Mouse (Mus musculus): Measurements from ENCODE around the gene Gnpnat1.
A peak's percentile ranks its signal among the peaks of the same experiment; 100 is the strongest.
"Not testable (repeated sequence)": the region's sequence is repeated elsewhere in the genome, so short reads cannot be mapped to it uniquely, and the experiment has no call there.

Gnpnat1 gene

DNA sequence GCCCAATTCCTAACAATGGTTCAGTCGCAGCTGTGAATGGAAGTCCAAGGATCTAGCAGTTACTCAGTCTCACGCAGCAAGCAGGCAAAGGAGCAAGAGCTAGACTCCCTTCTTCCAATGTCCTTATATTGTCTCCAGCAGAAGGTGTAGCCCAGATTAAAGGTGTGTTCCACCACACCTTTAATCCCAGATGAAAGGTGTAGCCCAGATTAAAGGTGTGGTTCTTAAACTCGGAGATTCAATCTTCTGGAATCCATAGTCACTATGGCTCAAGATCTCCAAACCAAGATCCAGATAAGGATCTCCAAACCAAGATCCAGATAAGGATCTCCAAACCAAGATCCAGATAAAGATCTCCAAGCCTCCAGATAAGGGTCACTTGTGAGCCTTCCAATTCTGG, at the start of gene Gnpnat1:
Gene Gnpnat1, minus strand, starts transcription at position 101 of the 400 bp plus-strand sequence.
- not testable (repeated sequence) for DNase-seq (ENCODE audit: low read depth)

DNA sequence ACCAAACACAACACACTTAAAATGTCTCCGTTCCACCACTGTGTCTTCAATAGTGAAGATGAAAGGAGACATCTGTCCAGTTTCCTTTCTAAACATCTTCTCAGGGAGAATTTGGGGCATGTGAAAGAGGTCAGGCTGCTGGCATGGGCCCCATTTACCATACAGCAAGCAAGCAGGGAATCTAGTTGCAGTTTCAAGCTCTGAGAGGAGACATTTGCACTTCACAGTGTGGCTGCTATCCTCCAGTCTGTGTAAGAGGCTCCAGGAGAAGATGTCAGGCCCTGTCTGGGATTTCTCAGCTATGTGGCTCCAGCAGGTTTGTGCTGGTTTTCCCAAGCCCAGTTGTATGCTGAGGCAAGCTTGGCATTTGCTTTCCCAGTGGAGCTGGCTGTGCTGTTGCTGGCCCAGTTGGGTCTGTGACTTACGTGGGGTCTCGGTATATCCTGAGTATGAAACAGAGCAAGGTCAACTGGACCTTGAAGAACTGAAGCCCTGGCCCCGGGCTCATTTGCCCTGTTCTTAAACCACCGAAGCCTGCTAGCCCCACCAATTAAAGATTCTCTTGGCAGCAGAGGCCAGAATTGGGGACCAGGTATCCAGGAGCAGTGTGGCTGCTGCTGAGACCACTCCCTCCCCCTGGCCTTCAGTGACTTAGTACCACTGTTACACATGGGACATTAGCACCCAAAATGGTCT, 49.0 kb upstream of the Gnpnat1 start:
- DNase-seq (ENCODE audit: low read depth) = no peak

DNA sequence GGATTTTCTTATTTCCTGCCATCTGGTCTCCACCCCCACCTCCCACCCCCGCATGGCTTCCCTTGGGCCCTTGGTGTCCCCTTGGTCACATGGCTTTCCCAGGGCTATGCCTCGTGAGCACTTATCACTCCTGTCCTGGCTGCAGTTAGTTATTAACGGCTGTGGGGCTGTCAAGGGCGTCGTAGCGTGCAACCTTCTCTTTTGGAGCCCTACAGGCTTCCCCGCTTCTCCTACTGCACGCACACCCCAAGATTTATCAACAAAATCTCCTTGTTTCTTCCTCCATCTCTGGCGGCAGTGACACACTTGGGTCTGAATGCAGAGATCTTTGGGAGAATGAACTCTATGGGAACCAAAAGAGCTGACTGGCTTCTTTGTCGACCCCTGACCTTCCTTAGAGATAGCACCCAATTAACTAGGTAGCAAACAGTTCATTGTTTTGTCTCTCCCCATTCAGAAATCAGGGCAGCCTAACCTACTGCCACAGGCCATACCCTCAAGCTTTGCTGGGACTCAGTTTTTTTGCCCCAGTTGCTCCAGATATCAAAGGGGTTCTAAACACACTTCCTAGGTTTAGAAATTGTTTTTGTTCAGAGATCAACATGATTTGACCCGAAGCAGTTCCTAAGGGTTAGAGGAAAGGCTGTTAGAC, 48.3 kb upstream of the Gnpnat1 start:
- DNase-seq (ENCODE audit: low read depth) = no peak

DNA sequence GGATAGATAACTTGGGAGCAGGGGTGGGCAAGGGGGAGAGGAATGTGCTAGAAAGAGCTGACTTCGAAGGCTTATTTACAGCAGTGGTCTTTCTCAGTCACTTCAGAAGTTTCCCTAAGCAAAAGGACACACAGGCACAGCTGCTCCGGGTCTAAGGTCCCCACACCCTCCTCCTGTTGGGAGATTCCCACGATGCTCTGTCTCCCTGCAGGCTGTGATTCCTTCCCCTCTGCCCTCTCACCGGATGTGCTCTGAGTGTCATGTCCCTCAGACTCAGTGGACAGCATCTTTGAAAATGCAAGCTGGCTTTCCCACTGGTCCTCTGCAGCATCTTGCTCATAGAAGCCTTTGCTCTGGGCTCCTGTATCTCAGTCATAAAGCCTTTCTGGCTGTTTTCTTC, 47.4 kb upstream of the Gnpnat1 start:
- no peak for DNase-seq (ENCODE audit: low read depth)

DNA sequence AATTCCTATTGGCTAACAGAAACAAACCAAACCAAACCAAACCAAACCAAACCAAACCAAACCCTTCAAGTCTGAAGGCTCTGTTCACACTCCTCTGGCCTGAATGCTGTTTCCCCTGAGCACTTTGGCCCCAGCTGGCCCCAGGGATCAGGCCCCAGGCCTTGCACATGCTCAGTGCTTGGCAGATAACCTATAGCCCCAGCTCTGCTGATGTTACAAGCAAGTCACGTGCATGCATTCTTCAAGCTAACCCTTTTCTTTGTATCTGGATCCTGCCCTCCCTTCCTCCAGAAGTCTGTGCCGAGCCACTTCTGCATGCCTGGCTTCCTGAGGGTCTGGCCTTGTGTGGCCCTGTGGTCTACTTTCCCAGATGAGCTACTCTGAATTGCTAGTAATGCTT, 46.4 kb upstream of the Gnpnat1 start:
- no peak for DNase-seq (ENCODE audit: low read depth)

DNA sequence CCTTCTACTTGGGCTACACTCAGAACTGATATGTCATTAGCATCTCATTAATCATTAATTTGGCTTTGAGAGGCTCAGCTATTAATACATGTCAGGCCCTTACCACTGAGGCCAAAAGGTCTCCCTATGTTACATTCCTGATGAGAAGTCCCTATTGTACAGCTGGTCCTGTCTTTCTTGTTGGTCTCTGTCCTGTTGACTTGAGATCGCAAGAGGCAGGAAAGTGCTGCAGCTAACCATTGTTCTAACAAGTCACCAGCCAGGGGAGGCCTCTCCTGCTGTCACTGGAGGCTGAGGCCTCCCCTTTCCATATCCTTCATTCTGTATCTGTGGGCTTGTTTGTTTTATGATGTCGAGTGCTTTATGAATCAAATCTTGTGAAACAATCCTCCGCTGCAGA, 42.1 kb upstream of the Gnpnat1 start:
- no peak for DNase-seq (ENCODE audit: low read depth)

DNA sequence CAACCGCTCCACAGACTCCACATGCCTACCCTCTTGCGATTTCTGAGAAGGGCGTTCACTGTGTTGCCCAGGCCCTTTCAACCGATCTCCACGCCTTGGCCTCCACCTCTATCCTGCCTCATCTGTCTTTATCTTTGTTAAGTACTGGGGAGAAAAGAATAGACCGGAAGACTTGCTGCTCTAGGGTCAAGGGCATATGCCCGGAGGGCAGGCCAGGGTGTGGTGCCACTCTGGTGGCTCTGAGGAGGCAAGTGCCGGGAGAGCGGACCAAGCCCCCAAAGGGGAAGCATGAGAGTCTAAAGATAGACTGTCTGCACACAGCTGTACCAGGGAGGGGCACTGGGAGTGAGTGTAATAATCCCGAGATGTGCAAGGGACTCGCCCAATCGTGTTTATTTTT, 40.7 kb upstream of the Gnpnat1 start:
- DNase-seq (ENCODE audit: low read depth) = no peak

DNA sequence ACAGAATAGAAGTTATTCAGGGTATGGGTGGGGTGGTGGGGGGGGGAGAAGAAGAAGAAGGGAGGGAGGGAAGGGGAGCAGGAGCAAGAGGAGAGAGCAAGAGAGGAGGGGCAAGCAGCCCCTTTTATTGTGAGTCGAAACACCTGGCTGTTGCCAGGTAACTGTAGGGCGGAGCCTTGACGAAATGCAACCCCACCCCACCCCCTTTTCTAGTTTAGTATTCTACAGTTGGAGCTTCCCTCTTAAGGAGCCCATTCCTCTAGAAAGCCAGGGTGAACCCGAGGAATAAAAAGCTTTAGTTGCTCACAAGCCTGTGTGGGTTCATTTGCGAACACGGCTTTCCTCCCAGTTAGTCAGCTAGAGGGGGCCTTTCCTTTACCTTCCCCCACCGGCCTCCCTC, 40.2 kb upstream of the Gnpnat1 start:
- DNase-seq (ENCODE audit: low read depth) = no peak

DNA sequence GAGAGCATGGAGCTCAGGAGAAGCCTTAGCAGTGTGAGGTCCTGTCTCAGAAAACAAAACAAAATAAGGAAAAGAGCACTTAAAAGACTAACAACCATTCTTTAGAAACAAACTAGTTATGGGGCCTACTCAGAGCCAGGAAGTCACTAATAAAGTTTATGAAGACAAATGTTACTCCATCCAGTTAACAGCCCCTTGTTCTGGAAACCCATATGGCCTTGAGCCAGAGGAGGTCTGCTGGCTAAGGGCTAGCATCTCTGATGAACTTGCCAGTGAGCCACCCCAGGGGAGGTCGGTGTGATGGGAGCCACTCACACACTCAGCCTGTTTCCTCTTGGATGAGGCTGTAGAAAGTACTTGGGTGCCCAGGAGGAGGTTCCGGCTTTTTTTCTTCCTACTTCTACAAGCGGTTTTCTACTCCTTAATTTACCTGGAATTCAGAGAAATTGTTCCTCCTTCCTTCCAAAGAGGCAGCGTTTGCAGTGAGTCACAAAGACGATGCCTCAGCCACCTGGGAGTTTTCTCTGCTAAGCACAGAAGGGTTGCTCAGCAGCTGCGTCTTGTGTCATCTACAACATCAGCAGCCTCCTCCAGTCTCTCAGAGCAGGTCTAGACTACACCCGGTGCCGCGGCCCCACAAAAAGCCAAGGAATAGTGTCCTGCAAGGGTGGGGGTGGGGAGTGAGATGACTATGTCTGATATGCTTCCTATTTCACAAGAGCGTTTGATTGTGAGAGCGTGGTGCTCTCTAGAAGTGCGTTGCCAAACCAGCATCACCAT, 38.3 kb upstream of the Gnpnat1 start:
- DNase-seq (ENCODE audit: low read depth) = no peak

DNA sequence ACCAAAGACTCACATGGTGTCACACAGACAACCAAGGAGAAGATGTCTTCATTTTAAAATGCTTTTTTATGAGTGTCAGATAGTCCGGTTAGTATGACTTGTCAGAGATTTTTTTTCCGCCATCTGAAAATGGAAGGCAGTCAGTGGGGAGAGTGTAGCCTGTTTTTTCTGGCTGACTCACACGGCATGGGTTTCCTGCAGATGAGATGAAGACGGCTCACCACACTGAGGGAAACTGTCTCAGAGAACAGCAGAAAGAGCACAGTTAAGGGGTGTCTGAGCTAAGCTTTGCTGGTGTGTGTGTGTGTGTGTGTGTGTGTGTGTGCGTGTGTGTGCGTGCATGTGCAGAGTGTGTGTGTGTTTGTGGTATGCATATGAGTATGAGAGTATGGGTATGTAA, 36.6 kb upstream of the Gnpnat1 start:
- DNase-seq (ENCODE audit: low read depth) = no peak

DNA sequence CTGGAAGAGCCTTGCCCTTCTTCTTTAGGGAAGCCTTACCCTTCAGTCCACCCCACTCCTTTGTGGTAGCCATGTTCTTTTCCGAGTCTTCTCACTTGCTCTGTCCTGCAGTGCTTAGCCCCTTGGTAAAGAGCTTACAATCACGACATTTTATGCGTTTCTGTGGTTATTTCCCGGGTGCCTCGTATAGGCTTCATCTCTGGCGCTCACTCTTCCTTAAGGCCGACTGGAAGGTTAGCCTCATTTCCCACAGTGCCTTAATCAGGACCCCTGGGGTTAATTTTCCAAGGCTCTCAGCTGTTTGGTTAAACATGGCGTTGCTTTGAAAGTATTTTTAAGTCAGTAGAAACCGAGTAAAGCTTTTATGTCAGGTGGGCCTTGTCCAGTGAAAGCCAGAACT, 34.7 kb upstream of the Gnpnat1 start:
- no peak for DNase-seq (ENCODE audit: low read depth)

DNA sequence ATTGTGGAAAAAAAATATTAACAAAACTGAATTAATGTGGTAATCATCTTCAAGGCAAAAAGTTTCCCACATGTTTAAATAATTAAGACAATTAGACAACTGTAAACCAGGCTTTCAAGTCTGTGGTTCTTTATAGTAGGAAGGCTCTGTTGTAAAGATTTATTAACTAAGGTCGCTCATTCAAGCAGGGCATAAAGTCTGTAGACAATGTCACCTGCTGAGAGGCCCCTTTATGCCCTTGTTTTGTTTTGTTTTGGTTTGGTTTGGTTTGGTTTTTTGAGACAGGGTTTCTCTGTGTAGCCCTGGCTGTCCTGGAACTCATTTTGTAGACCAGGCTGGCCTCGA, 34.2 kb upstream of the Gnpnat1 start:
- no peak for DNase-seq (ENCODE audit: low read depth)

DNA sequence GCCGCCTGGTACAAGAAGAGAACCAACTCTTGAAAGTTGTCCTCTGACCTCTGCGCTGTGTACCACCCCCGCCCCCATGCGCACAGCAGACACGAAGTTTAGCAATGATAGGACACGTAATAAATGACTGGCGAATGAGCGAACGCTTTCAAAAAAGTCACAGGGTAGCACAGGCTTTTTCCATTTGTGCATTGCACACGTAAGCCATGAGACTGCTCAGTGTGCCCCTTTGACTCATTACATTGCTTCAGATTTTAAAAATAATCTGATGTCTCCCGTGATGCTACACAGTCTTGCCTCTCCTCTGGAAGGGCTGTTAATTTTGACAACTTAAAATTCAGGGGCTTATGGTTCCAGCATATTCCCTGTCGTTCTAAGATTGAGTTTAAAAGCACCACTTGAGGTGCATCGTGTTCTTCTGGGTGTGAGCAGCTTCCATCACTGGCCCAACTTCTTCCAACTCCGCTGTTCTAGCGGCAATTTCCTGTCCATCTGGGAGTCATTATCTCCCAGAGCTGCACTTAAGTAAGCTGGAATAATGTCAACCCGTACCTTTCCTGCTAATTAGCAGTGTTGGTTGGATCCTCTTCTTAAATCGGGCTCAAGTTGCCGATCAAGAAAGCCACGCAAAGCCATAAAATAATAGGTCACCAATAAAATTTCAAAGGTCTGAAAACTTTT, 33.7 kb upstream of the Gnpnat1 start:
- DNase-seq (ENCODE audit: low read depth) = no peak

DNA sequence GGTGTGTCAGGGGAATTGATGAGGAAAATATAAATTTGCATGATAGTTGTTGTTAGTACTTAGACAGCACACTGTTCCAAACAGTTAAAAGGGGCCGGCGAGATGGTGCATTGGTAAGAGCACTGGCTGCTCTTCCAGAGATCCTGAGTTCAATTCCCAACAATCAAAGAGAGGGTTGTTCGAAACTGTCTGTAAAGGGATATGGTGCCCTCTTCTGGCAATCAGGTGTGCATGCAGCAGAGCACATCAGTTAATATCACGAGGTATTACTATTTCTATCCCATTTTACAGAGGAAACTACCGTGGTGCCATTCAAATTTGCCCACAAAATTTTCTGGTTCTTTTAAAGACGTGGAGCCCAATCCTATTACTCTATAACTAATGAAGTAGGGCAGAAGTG, 29.5 kb upstream of the Gnpnat1 start:
- DNase-seq (ENCODE audit: low read depth) = no peak

DNA sequence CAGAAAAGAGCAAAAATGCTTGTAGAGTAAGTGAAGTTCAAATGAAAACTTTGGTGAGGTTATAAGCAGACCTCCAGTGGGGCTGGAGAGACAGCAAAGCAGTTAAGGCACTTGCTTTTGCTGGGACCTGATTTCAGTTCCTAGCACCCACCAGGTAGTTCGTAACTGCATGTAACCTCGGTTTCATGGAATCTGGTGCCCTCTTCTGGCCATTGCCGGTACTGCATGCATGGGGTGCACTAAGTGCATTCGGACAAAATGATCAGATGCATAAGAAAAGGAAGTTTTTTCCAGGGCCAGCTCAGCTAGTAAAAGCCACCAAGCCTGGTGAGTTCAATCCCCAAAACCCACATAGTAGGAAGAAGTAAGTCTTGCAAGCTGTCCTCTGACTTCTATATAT, 27.3 kb upstream of the Gnpnat1 start:
- peak; percentile 17 for DNase-seq (ENCODE audit: low read depth)

DNA sequence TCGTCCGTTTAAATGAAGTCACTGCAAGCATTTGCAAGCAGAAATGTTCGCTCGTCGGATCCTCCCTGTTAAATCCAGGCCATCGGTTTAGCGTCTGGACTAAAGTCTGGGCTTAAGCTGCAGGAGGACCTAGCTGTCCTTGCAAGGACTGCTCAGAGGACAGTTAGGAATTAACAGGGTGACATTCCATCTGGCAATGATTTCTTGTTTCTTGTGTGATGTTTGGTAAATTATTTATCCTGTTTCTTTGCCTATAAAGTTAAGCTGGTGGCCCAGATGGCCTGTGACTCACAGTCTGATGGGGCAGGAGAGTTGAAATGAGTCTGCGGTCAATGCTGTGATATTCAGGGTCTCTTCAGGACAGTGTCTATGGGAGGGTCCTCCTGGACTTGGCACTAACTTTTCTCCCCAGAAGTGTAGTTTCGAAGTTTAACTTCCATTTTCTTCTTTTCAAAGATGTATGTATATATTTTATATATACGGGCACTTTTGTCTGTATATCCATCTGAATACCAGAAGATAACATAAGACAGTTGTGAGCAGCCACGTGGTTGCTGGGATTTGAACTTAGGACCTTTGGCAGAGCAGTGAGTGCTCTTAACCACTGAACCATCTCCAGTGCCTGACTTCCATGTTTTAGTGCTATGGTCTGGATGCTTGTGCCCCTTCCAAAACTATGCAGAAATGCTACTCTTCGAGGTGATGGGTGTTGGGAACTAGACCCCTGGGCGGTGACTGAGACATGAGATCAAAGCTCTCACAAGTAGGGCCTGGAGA, 25.5 kb upstream of the Gnpnat1 start:
- DNase-seq (ENCODE audit: low read depth) = no peak

DNA sequence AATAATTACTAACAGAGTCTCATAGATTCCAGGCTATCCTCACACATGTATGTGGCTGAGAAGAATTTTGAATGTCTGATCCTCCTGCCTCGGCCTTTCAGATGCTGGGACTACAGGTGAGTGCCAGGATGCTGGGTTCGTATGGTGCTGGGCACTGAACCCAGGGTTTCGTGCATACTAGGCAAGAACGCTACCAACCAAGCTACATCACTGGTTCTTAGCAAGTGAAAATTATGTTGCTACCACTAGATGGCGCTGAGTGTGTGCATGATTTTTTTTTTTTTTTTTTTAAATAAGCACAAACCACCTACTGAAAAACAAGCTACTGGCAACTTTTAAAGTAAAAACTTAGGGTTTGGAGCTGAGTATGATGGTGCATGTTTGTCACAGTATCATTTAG, 18.5 kb upstream of the Gnpnat1 start:
- peak; percentile 69 for DNase-seq (ENCODE audit: low read depth)

DNA sequence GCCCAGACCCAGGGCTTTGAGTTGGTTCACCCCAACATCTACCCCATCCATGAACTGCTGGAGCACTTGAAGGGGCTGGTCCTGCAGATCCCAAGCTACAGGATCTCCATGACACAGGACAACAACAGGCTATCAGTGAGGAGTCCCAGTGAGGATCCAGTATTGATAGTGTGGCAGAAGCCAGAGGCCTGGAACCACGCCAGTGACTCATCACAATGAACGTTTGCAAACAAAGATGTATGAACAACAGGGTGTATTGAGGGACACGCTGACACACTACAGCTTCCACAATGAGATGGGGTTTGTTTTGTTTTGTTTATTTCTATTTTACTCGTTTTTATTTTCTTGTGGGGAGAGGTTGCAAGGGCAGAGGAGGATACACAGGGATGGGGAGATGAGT, 17.7 kb upstream of the Gnpnat1 start:
- DNase-seq (ENCODE audit: low read depth) = no peak

DNA sequence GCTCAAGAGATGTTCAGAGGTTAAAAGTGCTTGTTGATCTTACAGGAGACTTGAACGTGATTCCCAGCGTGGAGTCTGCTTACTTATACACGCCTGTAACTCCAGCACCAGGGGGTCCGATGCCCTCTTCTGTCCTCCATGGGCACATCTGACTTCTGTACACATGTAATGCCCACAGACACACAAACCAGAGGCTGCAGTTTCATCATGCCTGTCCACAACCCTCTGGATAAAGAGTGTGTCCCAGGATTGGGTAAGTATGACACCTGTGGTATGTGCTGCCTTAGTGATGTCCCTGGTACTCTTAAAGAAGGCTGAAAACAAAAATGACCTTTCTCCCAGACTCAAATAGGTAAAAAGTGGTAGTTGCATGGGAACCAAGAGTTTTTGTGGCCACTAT, 14.6 kb upstream of the Gnpnat1 start:
- DNase-seq (ENCODE audit: low read depth) = no peak

DNA sequence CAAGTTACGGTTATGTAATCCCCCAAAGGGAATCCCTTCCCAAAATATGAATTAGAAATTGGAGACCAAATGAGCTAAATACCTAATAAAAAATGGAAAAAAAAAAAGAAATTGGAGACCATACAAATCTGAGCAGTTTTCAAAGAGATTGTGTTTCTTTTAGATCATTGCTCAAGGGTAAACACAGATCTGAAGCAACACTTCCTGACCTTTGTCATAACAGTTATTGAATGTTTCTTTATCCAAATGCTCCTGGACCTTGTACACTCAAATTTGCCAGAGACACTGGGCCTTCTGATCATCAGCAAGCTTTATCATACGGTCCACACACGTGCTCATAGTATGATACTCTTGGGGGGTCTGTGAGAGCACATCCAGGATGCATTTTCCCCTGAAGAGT, 13.8 kb upstream of the Gnpnat1 start:
- DNase-seq (ENCODE audit: low read depth) = no peak

DNA sequence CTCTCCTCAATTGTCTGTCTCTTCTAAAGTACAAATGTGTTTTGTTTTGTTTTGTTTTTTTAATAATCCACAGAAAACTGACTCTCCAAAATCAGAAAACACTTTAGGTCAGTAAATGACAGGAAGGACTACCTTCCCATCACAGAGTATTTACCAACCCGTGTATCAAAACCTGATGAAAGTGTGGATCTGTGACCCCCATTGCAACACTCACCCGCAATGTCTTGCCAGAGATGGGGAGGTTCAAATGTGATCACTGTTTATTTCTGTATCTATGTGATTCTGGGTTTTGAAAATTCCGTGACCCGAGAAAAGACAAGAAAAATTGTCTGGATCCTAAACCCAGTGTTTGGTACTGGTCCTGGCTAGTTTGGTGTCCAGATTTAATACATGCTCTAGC, 11.6 kb upstream of the Gnpnat1 start:
- no peak for DNase-seq (ENCODE audit: low read depth)

DNA sequence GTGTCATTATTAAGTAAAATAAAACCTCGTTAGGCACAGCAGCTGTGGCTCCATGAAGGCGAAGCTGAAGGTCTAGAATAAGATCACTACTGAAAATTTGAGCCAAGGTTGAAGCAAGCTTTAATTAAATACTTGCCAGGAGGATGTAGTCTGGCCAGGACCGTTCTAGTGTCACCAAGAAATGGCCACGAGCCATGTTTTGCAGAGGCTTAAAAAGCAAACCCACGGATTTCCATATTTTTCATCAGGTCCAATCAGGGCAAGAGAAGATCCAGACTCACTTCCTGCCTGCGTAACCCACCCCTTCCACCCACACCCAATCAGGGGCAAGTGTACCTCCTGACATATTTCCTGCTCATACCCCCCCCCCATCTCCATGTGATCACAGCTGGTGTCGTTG, 1.1 kb downstream of the Gnpnat1 start:
- no peak for DNase-seq (ENCODE audit: low read depth)

Data from naive thymus-derived CD4-positive, alpha-beta T cell, adult 2 months (primary cell).